Mouse (Mus musculus) lung, postnatal 0 days (tissue): Measurements from ENCODE around the gene Mov10.

Source experiments
- CTCF ChIP-seq: IDR thresholded peaks from 2 replicates; pipeline ENCODE4 v1.5.1; 2016; ENCODE audit warnings: antibody characterized with exemption, mild to moderate bottlenecking
- EP300 ChIP-seq: IDR thresholded peaks from 2 replicates; pipeline ENCODE4 v1.6.1; 2016; ENCODE audit warnings: antibody characterized with exemption, mild to moderate bottlenecking, control low read depth

GRCm38 (mm10) chr3:104817481-104817990, 827 bp downstream of the Mov10 start:
- TF ChIP-seq CTCF, result peak; percentile 21; the same call in 1 of the 2 replicates
- TF ChIP-seq EP300, result no peak
